Mouse (Mus musculus) Patski (cell line): ENCODE measurements around the gene Olfr787. TPM values are rescaled to one million over a fixed set of nuclear protein-coding genes. Genes with fewer than 3 reads are reported as not detected.

ENCODE experiments used
- ATAC-seq: fragments of 100-300 bp; one replicate; pipeline ENCODE4 v1.8.0; 2021
- CTCF ChIA-PET: fragments of 350-600 bp; sonication (Branson Sonifier 250); formaldehyde crosslinking; loops from one replicate; lab custom pipeline; 2022; ENCODE audit warnings: inconsistent platforms; lab: Charles Lee
- POLR2A ChIA-PET: fragments of 350-600 bp; sonication (Branson Sonifier 250); formaldehyde crosslinking; loops from one replicate; lab custom pipeline; 2022; ENCODE audit warnings: antibody characterized with exemption, inconsistent platforms; lab: Charles Lee
- DNase-seq: peaks from one replicate; pipeline ENCODE4 v3.0.0-alpha.2; 2011; ENCODE audit warnings: low read depth, low spot score
- H3K27me3 ChIP-seq: fragments of 371-371 bp; one replicate; pipeline ENCODE4 v1.5.1; 2021
- CTCF ChIP-seq: fragments of 100-300 bp; IDR thresholded peaks from one replicate; pipeline ENCODE4 v1.5.1; 2021
- in situ Hi-C: fragments of 300-500 bp; cut with MboI; formaldehyde crosslinking; loops from 3 replicates; pipeline ENCODE4 v1.11.1; 2018; ENCODE audit warnings: low pct_unique_long_range_greater_than_20kb, mixed read lengths
- polyA plus RNA-seq: library from polyadenylated mRNA; unstranded; gene quantifications from one replicate; pipeline ENCODE4 v1.2.3, GENCODE M21; 2021

The Olfr787 gene
- not detected for polyA plus RNA-seq

DNA sequence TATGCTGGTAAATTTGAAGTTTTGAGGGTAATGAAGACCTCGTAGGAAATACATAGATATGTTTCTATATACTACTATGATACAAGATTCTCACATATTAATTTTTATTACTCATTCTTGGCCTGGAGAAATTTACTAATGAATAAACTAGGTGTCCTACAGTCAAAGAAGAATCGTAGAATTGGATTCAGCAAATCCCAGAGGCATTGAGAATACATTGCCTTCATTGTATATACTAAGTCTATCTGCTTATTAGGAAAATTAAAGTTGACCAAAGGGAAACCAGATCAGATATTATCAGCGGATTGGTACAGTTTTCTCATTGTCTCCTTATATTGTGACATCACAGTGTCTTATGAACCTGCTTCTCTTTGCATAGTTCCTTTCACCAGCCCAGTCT, at the start of gene Olfr787:
TSS of gene Olfr787 (plus strand) at position 301 of the 400 bp plus-strand sequence.
- POLR2A ChIA-PET, result no interaction called here
- CTCF ChIA-PET, result no interaction called here
- H3K27me3 ChIP-seq, result no peaks in the 10 kb centered on the region
- DNase-seq (no peak), ATAC-seq (no peak)
- in situ Hi-C loops, result no loop called here
- no peak for TF ChIP-seq CTCF

DNA sequence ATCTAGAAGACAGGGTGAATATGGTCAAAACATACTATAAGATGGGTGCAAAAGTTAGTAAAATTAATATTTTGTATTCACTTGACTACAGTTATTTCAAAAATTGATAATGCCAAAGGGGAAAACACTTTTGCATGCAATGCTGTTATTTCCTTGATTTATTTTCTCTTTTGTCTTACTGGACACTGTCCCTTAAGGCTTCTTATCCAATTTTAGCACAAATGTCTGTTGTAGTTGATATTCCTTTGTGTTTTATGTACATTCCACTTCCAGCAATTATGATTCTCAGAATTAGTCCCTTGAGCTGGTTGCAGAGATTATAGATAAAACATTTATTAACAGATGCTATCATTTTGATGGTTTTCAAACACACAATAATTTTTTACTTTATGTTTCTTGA, 34.7 kb upstream of the Olfr787 start, which contains the start of gene Olfr786:
TSS of gene Olfr786 (plus strand) at position 301 of the 400 bp plus-strand sequence.
- in situ Hi-C loops, result no loop called here
- POLR2A ChIA-PET, result no interaction called here
- H3K27me3 ChIP-seq, result no peaks in the 10 kb centered on the region
- ATAC-seq (no peak), DNase-seq (no peak)
- no peak for TF ChIP-seq CTCF
- CTCF ChIA-PET, result no interaction called here

DNA sequence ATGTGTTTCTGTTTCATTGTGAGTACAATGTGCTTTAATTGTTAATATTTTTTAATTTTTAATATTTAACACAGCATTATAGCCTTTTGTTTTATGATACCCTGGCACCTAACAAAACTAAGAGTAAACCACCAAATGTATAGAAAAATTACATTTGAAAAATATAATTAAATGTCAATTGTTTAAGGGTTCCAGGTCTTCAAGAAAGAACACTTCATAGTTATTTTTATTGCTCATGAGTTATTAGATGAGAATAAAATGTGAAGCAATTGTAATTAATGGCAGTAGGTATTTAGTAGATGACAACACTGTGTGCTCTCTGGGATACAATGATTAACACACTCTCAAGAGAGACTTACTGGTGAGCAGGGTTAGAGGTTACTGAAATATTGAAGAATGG, 9.0 kb downstream of the Olfr787 start, which contains the start of gene Olfr788:
TSS of gene Olfr788 (plus strand) at position 301 of the 400 bp plus-strand sequence.
- ChIA-PET CTCF (no interaction called here), POLR2A (no interaction called here)
- TF ChIP-seq CTCF, result no peak
- DNase-seq (no peak), ATAC-seq (no peak)
- peaks cover 3% of the 10 kb centered on the region for H3K27me3 ChIP-seq
- in situ Hi-C loops, result no loop called here

DNA sequence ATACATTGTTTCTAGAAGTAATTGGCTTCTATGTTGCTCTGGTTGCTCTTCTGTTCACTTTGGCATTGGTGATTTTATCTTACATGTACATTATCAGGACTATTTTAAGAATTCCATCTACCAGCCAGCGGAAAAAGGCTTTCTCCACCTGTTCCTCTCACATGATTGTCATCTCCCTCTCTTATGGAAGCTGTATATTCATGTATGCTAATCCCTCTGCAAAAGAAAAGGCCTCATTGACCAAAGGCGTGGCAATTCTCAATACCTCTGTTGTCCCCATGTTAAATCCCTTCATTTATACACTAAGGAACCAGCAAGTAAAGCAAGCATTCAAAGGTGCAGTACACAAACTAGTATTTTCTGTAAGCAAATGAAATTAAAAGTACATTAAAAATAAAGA, 11.6 kb downstream of the Olfr787 start:
- no peaks in the 10 kb centered on the region for H3K27me3 ChIP-seq
- no peak for DNase-seq
- CTCF ChIA-PET, result no interaction called here
- POLR2A ChIA-PET, result no interaction called here
- ATAC-seq, result no peak
- no peak for TF ChIP-seq CTCF
- in situ Hi-C loops, result no loop called here

- H3K27me3 ChIP-seq, result no peaks in the 10 kb centered on the region
- no peak for TF ChIP-seq CTCF
- POLR2A ChIA-PET, result no interaction called here
- CTCF ChIA-PET, result no interaction called here
- no peak for DNase-seq
- in situ Hi-C loops, result no loop called here
- no peak for ATAC-seq
Observed at GRCm38 (mm10) chr10:129473723-129474122, 12.1 kb downstream of the Olfr787 start.

DNA sequence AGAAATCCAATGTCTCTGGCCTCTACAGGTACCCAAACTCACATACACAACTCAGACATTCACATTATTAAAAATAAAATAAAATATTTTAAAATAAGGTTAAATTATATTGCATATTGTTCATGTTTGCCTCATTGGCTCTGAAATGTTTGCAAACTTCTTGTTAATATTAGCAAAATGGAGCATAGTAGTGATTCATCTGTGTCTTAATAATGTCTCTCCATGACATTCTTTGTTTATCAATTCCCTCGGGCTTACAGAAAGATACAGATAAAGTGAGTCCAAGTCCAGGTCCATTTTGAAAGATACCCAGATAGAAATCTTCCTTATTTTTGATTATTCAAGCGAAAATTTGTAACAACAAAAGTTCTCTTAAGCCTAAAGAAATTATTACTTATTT, 22.8 kb downstream of the Olfr787 start, which contains the start of gene Olfr789:
TSS of gene Olfr789 (plus strand) at position 301 of the 400 bp plus-strand sequence.
- CTCF ChIA-PET, result no interaction called here
- ATAC-seq, result no peak
- in situ Hi-C loops, result no loop called here
- POLR2A ChIA-PET, result no interaction called here
- no peak for TF ChIP-seq CTCF
- DNase-seq, result no peak
- no peaks in the 10 kb centered on the region for H3K27me3 ChIP-seq

GRCm38 (mm10) chr10:129490101-129490500, 28.4 kb downstream of the Olfr787 start:
- no peak for ATAC-seq
- POLR2A ChIA-PET, result no interaction called here

DNA sequence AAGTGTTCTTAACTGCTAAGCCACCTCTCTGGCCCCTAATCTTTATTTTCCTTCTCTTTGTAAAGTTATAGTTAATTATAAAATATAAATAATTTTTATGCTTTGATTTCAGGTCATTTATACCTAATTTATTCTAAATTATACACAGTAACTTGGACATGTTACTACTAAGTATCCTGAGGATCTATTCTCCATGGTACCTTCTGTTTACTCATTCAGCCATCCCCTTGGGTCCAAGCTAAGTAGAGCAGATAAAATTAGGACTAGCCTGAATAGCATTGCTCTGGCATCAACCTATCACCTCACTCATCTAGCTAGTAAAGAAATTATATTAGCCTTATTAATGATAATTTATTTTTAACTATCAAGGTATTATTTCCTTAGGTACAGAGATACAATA, 36.5 kb downstream of the Olfr787 start, which contains the start of gene Olfr790:
TSS of gene Olfr790 (plus strand) at position 301 of the 400 bp plus-strand sequence.
- no peak for DNase-seq

More at GRCm38 (mm10) chr10:129490101-129490500, 28.4 kb downstream of the Olfr787 start:
- in situ Hi-C loops, result no loop called here
- no peak for TF ChIP-seq CTCF
- H3K27me3 ChIP-seq, result no peaks in the 10 kb centered on the region
- DNase-seq, result no peak
- CTCF ChIA-PET, result no interaction called here

More for the DNA sequence above, 36.5 kb downstream of the Olfr787 start, which contains the start of gene Olfr790:
- H3K27me3 ChIP-seq, result no peaks in the 10 kb centered on the region
- TF ChIP-seq CTCF, result no peak
- ATAC-seq, result no peak
- in situ Hi-C loops, result no loop called here
- ChIA-PET POLR2A (no interaction called here), CTCF (no interaction called here)

Other genes starting within 250 kb of the Olfr787 start
- gene Olfr774, start 225.7 kb upstream of the Olfr787 start, polyA plus RNA-seq, result not detected
- gene Olfr775, start 213.4 kb upstream of the Olfr787 start, polyA plus RNA-seq, result not detected
- not detected for gene Olfr776, start 202.7 kb upstream of the Olfr787 start, polyA plus RNA-seq
- not detected for gene Olfr777, start 190.4 kb upstream of the Olfr787 start, polyA plus RNA-seq
- not detected for gene Olfr780, start 143.7 kb upstream of the Olfr787 start, polyA plus RNA-seq
- not detected for gene Olfr781, start 133.0 kb upstream of the Olfr787 start, polyA plus RNA-seq
- not detected for gene Olfr782, start 113.0 kb upstream of the Olfr787 start, polyA plus RNA-seq
- gene Olfr784, start 77.8 kb upstream of the Olfr787 start, polyA plus RNA-seq, result 0.01 TPM
- gene Olfr785, start 56.4 kb upstream of the Olfr787 start, polyA plus RNA-seq, result not detected
- not detected for gene Olfr786, start 34.6 kb upstream of the Olfr787 start, polyA plus RNA-seq
- gene Olfr788, start 9.1 kb downstream of the Olfr787 start, polyA plus RNA-seq, result not detected
- gene Olfr789, start 22.9 kb downstream of the Olfr787 start, polyA plus RNA-seq, result not detected
- not detected for gene Olfr790, start 36.6 kb downstream of the Olfr787 start, polyA plus RNA-seq
- not detected for gene Olfr791, start 59.9 kb downstream of the Olfr787 start, polyA plus RNA-seq
- not detected for gene Olfr792, start 77.3 kb downstream of the Olfr787 start, polyA plus RNA-seq
- gene Olfr794, start 105.8 kb downstream of the Olfr787 start, polyA plus RNA-seq, result not detected
- gene Olfr796, start 150.7 kb downstream of the Olfr787 start, polyA plus RNA-seq, result not detected
- gene Olfr798, start 166.1 kb downstream of the Olfr787 start, polyA plus RNA-seq, result not detected
- not detected for gene Olfr799, start 175.6 kb downstream of the Olfr787 start, polyA plus RNA-seq
- gene Olfr800, start 195.8 kb downstream of the Olfr787 start, polyA plus RNA-seq, result not detected
- not detected for gene Olfr801, start 212.0 kb downstream of the Olfr787 start, polyA plus RNA-seq
- gene Olfr802, start 226.3 kb downstream of the Olfr787 start, polyA plus RNA-seq, result not detected
- not detected for gene Olfr803, start 232.4 kb downstream of the Olfr787 start, polyA plus RNA-seq
- not detected for gene Olfr804, start 241.3 kb downstream of the Olfr787 start, polyA plus RNA-seq